Mouse (Mus musculus) stomach, embryonic 16.5 days (tissue): ENCODE measurements at regions not wholly inside any gene's neighbourhood (a gene's known extent, or its start where the extent isn't known, plus 50 kb on each side); places are given as distances from the start of the nearest gene placed in this dataset.

Source experiments
- ATAC-seq: fragments of 200-750 bp; cut with Nextera tagmentation; 2 replicates; pipeline ENCODE4 v1.8.0; 2017; ENCODE audit warnings: moderate number of reproducible peaks, moderate TSS enrichment; ENCODE audit not compliant: insufficient read depth, low FRiP score
- H3K27ac ChIP-seq: fragments of 300-500 bp; sonication (generic); 2 replicates; pipeline ENCODE4 v1.5.1; 2014; ENCODE audit warnings: low read length
- H3K27me3 ChIP-seq: fragments of 300-500 bp; sonication (generic); 2 replicates; pipeline ENCODE4 v1.6.1; 2014; ENCODE audit warnings: low read length, control low read depth, mixed read lengths; ENCODE audit not compliant: control insufficient read depth, insufficient read depth
- H3K36me3 ChIP-seq: fragments of 300-500 bp; sonication (generic); 2 replicates; pipeline ENCODE4 v1.6.1; 2014; ENCODE audit warnings: low read length; ENCODE audit not compliant: control insufficient read depth, insufficient read depth
- H3K4me1 ChIP-seq: fragments of 300-500 bp; sonication (generic); 2 replicates; pipeline ENCODE4 v1.6.1; 2014; ENCODE audit warnings: low read length, control low read depth, mixed read lengths; ENCODE audit not compliant: control insufficient read depth, insufficient read depth
- H3K4me2 ChIP-seq: fragments of 300-500 bp; sonication (generic); 2 replicates; pipeline ENCODE4 v1.6.1; 2014; ENCODE audit warnings: low read depth, low read length, mixed read lengths
- H3K4me3 ChIP-seq: fragments of 300-500 bp; sonication (generic); replicated peaks from 2 replicates; pipeline ENCODE4 v1.5.1; 2014; ENCODE audit warnings: mild to moderate bottlenecking, low read length
- H3K9ac ChIP-seq: fragments of 300-500 bp; sonication (generic); 2 replicates; pipeline ENCODE4 v1.6.1; 2014; ENCODE audit warnings: low read length
- H3K9me3 ChIP-seq: fragments of 300-500 bp; sonication (generic); replicated peaks from 2 replicates; pipeline ENCODE4 v1.6.1; 2016; ENCODE audit warnings: low read length, control low read depth; ENCODE audit not compliant: control insufficient read depth
- WGBS: fragments of 180-500 bp; shearing (Covaris S2); extraction: QIAGEN DNeasy Blood & Tissue Kit; methylation state at CpG from one replicate; pipeline ENCODE4 v1.1.7; 2014; 5-methylcytosine and 5-hydroxymethylcytosine counted together

- Histone ChIP-seq H3K4me3 (no peak overlapping the region), H3K4me1 (no peaks in the 10 kb centered on the region), H3K4me2 (no peak overlapping the region), H3K9ac (no peak overlapping the region), H3K36me3 (no peaks in the 10 kb centered on the region), H3K27ac (no peak overlapping the region), H3K27me3 (no peaks in the 10 kb centered on the region), H3K9me3 (no peaks in the 10 kb centered on the region)
- ATAC-seq = no peak
- 81% methylated on average over 2 of the region's 2 CpGs for WGBS
Measured at GRCm38 (mm10) chr16:9121581-9121980, 291.7 kb downstream of the 1810013L24Rik start.

GRCm38 (mm10) chr16:9132113-9132512, 302.2 kb downstream of the 1810013L24Rik start:
- Histone ChIP-seq H3K4me3 (no peak overlapping the region), H3K4me1 (no peaks in the 10 kb centered on the region), H3K9me3 (no peaks in the 10 kb centered on the region), H3K9ac (no peak overlapping the region), H3K36me3 (no peaks in the 10 kb centered on the region), H3K27me3 (no peaks in the 10 kb centered on the region), H3K4me2 (no peak overlapping the region), H3K27ac (no peak overlapping the region)
- no peak for ATAC-seq
- WGBS = 68% methylated on average over 3 of the region's 3 CpGs

DNA sequence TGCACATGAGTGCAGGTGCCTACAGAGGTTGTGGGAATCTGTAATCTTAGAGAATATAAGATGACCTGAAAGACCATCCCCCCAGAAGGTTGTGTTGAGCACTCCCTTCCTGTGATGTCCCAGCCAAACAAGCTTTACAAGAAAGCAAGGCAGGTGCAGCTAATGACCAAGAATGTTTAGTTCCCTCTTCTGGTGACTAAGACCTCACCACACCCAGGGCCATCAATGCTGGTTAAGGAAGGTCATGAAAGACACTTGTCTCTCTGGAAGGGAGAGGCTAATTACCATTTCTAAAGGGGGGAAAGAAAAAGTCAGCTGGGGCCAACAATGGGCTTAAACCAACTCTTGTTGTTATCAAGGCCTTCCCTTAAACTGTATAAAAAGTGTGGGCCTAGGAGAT, 302.9 kb downstream of the 1810013L24Rik start:
- H3K9ac ChIP-seq = no peak overlapping the region
- H3K4me3 ChIP-seq = no peak overlapping the region
- H3K4me2 ChIP-seq = no peak overlapping the region
- no peak overlapping the region for H3K27ac ChIP-seq
- no peaks in the 10 kb centered on the region for H3K4me1 ChIP-seq
- H3K27me3 ChIP-seq = no peaks in the 10 kb centered on the region
- H3K9me3 ChIP-seq = no peaks in the 10 kb centered on the region
- no peaks in the 10 kb centered on the region for H3K36me3 ChIP-seq
- no peak for ATAC-seq

DNA sequence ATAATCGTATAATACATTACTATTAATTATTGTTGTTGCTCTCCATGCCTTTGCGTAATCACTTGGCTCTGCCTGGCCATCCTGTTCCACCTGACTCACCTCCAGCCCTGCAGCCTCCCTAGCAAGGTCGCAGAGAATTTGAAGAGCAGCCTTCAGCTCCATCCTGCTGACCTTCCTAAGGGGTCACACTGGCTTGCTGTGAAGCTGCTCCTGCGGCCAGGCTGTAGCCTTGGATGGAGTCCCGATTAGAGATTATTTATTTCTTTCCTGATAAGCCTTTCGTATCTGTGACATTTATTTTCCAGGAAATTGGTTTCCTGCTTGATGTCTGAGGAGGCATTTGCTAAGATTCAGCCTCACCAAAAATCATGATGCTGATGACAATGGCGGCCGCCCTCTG, 305.5 kb downstream of the 1810013L24Rik start:
- Histone ChIP-seq H3K9ac (no peak overlapping the region), H3K4me1 (no peaks in the 10 kb centered on the region), H3K4me2 (no peak overlapping the region), H3K27ac (no peak overlapping the region), H3K27me3 (no peaks in the 10 kb centered on the region), H3K9me3 (no peaks in the 10 kb centered on the region), H3K4me3 (no peak overlapping the region), H3K36me3 (no peaks in the 10 kb centered on the region)
- no peak for ATAC-seq
- WGBS = 71% methylated on average over 8 of the region's 8 CpGs

GRCm38 (mm10) chr16:9138552-9139224, 308.8 kb downstream of the 1810013L24Rik start:
- Histone ChIP-seq H3K27me3 (no peaks in the 10 kb centered on the region), H3K9ac (no peak overlapping the region), H3K27ac (no peak overlapping the region), H3K9me3 (no peaks in the 10 kb centered on the region), H3K36me3 (no peaks in the 10 kb centered on the region), H3K4me1 (no peaks in the 10 kb centered on the region), H3K4me2 (no peak overlapping the region), H3K4me3 (no peak overlapping the region)
- WGBS = 42% methylated on average over 8 of the region's 8 CpGs
- no peak for ATAC-seq

DNA sequence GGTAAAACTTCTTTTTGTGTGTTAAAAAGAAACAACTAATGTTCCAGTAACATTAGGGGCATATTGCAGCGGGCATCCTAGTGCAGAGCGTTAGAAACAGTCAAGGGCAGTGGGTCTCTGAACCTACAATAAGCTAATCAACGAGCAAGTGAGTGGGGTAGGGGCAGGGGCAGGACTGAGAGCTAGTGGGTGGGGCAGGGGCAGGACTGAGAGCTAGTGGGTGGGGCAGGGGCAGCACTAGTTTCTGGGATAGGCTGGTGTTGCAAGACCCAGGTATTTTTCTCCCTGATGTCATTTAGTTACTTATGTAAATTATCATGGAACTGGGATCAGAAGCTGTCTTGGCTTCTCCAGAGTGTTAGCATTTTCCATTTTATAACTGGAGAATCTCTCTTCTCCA, 309.5 kb downstream of the 1810013L24Rik start:
- Histone ChIP-seq H3K9ac (no peak overlapping the region), H3K9me3 (no peaks in the 10 kb centered on the region), H3K4me3 (no peak overlapping the region), H3K4me2 (no peak overlapping the region), H3K27ac (no peak overlapping the region), H3K36me3 (no peaks in the 10 kb centered on the region), H3K4me1 (no peaks in the 10 kb centered on the region), H3K27me3 (no peaks in the 10 kb centered on the region)
- ATAC-seq = no peak
- WGBS = 64% methylated on average over 3 of the region's 3 CpGs

GRCm38 (mm10) chr16:9149209-9150135, 319.6 kb downstream of the 1810013L24Rik start:
- ATAC-seq = no peak
- Histone ChIP-seq H3K27ac (no peak overlapping the region), H3K9ac (no peak overlapping the region), H3K9me3 (no peaks in the 10 kb centered on the region), H3K4me1 (no peaks in the 10 kb centered on the region), H3K4me3 (no peak overlapping the region), H3K4me2 (no peak overlapping the region), H3K27me3 (no peaks in the 10 kb centered on the region), H3K36me3 (no peaks in the 10 kb centered on the region)
- 53% methylated on average over 8 of the region's 8 CpGs for WGBS

DNA sequence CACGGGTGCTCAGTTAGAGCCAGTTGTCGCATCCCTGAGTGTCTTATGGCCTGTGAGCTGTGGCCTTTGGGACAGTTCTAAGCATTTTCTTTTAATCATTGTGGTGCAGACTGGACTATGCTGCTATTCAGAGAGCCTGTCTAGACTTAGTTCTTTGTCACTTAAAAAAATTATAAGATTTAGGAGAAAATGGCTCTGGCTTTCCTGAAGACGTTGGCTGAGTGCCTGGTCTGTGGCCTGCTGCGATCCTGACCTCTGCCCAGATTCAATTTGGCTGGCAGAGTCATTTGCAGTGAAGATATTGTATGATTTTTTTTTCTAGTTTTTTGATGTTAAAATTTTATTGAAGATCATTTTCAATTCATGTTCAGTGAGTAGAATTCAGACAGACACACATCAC, 322.0 kb downstream of the 1810013L24Rik start:
- ATAC-seq = no peak
- 65% methylated on average over 4 of the region's 4 CpGs for WGBS
- H3K4me3 ChIP-seq = no peak overlapping the region
- no peak overlapping the region for H3K9ac ChIP-seq
- no peak overlapping the region for H3K27ac ChIP-seq
- H3K36me3 ChIP-seq = no peaks in the 10 kb centered on the region
- no peaks in the 10 kb centered on the region for H3K4me1 ChIP-seq
- H3K9me3 ChIP-seq = no peaks in the 10 kb centered on the region
- H3K27me3 ChIP-seq = no peaks in the 10 kb centered on the region
- H3K4me2 ChIP-seq = no peak overlapping the region

- Histone ChIP-seq H3K9me3 (no peaks in the 10 kb centered on the region), H3K27ac (no peak overlapping the region), H3K36me3 (no peaks in the 10 kb centered on the region), H3K27me3 (no peaks in the 10 kb centered on the region), H3K4me1 (no peaks in the 10 kb centered on the region), H3K4me3 (no peak overlapping the region), H3K4me2 (no peak overlapping the region), H3K9ac (no peak overlapping the region)
- WGBS = 86% methylated on average over 4 of the region's 4 CpGs
- ATAC-seq = no peak
Measured at GRCm38 (mm10) chr16:9153501-9153900, 323.6 kb downstream of the 1810013L24Rik start.
